Mouse (Mus musculus): Measurements from ENCODE around the gene Hist1h2ag.

Hist1h2ag gene

DNA sequence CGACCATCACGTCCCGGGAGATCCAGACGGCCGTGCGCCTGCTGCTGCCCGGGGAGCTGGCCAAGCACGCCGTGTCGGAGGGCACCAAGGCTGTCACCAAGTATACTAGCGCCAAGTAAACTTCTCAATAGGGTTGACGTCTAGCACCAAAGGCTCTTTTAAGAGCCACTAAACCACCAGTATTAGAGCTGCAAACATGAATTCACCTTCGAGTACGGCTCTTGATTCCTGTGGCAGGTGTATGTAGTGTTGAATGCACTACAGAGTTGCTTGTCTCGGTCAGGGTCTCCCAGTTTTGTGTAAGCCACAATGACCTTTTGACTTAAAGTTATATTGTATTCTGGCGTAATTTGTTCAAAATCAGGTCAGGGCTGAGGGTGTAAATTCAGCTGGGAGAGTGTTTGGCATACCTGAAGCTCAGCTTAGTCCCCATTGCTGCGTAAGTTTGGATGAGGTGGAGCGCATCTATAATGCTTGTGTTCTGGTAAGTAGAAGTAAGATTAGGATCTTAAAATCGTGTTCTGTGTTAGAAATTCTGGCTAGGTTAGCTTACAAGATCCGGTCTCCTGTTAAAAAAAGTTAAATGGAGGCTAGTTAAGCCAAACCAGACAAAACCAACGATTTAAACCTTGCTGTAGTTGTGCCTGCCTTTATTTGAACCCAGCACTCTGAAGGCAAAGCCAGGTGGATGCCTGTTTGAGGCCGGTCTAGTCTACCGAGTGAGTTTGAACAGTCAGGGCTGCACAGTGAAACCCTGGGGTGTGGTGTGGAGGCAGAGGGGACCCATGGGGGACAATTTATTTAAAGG lies 6.4 kb downstream of the Hist1h2ag start:
- peak in 1 of 2 experiments; percentile 28 for DNase-seq

DNA sequence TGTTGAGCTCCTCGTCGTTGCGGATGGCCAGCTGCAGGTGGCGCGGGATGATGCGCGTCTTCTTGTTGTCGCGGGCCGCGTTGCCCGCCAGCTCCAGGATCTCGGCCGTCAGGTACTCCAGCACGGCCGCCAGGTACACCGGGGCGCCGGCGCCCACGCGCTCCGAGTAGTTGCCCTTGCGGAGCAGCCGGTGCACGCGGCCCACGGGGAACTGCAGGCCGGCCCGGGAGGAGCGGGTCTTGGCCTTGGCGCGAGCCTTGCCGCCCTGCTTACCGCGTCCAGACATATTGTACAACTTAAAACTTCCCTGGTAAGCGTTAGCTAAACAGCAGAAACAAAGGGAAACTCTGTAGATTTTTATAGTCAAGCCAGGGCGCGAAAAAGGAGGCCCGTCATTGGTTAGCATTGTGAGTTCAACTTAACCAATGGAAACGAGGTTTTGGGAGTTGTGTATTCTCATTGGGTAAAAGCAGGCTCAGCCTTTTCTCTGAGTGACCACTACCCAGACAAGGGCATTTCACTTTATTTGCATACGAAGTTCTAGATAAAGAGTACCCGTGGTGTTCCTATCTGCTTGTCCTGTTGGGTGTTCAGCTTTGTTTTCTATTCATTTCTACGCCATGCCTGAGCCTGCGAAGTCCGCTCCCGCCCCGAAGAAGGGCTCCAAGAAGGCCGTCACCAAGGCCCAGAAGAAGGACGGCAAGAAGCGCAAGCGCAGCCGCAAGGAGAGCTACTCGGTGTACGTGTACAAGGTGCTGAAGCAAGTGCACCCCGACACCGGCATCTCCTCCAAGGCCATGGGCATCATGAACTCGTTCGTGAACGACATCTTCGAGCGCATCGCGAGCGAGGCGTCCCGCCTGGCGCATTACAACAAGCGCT lies 7.2 kb downstream of the Hist1h2ag start, which contains the start of the genes Hist1h2ah and Hist1h2bk:
Gene Hist1h2ah, minus strand, starts transcription at position 302 of the 882 bp plus-strand sequence.
Gene Hist1h2bk, plus strand, starts transcription at position 604 of the 882 bp plus-strand sequence.
- DNase-seq: peak; percentile 80 to 82

DNA sequence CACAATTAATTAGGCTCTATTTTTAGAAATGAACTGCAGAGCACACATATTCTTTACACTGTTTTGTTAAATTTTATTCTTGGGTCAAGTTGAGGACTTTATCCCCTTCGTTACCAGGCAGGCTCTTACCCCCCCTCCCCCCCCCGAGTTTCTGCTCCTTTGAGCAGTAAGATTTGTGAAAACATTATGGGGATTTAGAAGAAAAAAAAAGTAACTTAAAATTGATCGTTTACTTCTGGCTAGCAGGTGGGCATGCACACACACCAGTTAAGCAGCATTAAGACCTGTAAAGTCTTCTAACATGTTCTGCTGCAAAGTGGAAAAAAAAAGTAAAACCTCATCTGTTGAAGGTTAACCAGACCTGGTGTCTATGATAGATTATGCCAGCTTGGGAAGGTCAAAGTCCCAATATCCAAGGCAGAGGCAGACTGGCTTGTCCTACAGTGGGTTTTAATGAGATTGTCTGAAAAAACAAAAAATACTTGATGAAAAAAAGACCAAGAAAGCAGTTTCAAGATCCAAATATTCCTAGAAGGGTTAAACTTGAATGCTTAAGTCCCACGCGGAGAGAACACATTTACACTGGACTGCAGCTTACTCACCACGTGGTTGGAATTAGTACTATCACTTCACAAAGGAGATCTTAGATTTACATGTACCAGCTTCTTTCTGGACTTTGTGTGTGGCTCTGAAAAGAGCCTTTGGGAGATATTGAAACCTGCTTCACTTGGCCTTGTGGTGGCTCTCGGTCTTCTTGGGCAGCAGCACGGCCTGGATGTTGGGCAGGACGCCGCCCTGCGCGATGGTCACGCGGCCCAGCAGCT lies 8.1 kb downstream of the Hist1h2ag start:
- DNase-seq: peak in 1 of 2 experiments; percentile 24

DNA sequence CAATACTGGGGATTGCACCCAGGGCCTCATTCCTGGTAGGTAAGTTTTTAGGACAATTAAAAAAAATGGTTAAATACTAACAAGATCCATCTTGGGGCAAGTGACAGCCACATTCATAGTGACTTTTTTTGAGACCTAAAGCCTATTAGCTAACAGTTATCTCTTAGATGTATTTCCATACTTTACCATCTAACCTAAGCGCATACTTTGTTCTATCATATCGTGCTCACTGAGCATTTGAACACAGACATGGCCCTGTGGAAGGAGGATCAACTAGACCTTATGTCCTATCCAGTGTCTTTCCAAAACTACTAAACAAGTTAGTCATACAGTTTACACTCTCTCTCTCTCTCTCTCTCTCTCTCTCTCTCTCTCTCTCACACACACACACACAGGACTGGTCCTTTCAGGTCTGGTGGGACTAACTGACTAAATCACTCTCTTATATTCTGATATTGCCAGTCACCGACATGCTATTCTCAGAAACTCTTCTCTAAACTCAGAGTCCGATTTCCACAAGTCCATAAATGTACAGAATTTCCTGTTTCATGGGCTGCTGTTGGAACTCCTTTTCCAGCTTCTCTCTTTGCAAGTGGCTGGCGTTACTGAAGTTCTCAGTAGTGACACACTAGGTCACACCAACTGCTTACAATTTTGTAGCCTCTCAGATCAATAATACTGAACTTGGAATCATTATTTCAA lies 8.9 kb downstream of the Hist1h2ag start:
- DNase-seq: no peak

DNA sequence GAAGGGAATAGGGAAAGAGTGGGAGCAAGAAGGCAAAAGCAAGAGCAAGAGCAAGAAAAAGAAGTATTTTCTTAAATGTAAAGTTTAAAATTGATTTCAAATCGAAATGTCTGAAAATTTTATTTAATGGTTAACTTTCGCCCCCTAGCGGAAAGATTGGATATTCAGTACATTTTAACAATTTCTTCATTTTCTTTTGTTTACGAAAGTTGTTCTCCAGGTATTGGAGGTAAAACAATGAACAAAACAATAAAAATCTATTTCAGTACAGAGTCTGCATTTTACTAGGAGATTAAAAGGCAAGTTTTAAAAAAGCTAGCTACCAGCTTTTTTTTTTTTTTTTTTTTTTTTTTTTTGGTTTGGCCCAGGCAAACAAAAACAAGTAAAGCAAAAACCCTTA lies 12.3 kb downstream of the Hist1h2ag start:
- peak; percentile 37 to 51 for DNase-seq

DNA sequence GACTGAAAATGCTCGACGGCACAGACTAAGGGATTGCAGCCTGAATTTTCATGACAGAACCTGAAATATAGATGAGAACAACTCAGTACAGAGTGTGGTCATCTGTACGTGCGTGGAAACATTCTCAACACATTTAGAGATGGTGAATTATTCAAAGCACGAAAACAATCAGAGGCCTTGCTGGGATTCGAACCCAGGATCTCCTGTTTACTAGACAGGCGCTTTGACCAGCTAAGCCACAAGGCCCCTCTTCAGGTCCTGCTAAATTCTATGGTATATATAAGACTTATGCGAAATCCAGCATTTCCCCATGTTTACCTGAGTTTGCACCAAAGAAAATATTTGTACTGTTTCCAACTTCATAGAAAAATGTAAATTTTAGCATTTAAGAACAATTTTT lies 12.8 kb downstream of the Hist1h2ag start:
- DNase-seq: peak in 1 of 2 experiments; percentile 40

DNA sequence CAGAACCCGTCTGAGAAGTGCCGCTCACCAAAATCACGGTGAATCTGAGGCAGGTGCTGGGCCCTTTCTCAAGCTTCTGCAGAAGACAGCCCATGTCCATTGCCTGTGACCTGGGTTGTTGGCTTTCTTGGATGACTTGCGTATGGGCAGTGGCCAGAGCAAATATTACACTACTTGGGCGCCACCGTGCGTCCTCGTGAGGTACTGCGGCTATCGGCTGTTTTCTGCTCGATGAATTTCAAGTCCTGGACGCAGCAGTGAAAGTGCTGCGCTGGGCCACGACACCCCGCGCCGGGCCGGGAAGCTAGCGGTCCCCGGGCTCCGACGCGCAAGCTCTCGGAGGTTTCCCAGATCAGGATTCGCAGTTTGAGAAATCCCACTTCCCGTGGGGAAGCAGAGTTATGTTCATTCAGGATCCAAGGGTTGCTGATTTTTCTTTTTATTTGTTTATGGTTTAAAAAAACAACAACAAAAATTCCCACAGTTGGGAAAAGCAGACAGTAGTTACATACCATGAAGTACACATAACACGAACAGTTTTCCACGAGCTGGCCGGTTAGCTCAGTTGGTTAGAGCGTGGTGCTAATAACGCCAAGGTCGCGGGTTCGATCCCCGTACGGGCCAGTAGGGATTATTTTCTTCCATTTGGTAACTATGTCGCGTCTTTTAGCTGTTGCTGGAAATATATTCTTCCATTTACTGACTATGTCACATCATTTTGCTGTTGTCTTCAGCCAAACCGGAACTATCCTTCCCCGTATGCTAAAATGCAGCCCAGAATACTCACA lies 13.9 kb downstream of the Hist1h2ag start:
- peak; percentile 96 to 98 for DNase-seq

DNA sequence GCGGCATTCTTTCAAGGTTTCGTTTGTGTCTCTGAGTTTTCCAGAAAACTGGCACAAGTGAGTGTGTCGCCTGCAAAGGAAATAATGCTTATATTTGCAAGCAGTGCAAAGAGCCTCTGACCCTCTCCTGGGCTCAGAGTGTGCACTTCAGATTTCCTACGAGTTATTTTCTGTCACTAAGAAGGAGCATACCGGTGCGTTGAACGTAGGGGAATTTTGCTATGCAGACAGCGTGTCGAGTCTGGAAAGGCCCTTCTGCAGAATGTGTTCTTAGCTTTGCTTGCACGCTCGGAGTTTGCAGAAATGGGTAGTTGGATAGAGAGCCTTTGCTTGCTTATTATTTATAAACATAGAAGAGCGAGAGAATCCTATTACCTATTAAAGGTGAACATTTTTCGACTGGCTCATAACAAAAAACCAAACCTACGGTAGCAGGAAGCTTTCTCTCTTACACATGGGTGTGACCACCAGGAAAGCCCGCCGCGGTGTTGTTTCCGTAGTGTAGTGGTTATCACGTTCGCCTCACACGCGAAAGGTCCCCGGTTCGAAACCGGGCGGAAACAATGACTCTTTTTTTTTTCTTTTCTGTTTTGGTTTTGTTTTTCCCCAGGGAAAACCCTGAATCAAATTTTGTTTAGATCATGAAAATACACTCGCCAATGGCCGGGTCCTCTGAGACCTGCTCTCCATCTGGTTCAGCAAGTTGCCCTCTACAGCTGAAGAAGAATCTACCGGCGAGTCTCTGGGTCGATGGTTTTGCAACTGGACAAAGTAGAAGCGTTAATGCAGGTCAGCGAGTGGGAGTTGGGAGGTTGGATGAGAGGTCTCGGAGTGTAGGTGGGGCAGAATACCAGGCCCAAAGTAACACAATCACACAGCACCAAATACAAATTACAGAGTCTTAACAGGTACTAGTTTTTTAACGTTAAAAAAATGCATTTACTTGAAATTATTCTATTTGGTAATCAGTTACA lies 16.4 kb downstream of the Hist1h2ag start:
- peak; percentile 92 for DNase-seq

DNA sequence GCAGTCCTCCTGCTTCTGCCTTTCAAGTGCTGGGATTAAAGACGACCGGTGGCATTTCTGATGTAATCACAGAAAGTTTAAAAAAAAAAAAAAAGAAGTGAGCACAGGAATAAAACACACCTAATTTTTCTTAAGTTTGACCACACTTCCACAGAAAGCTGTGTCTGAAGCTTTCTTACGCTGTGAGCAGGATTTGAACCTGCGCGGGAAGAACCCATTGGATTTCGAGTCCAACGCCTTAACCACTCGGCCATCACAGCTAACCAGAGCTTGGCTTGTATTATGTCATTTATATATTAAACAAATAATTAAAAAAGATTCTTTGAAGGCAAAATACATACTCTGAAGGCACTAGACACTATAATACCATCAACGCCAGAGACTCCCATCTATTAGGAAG lies 20.5 kb downstream of the Hist1h2ag start:
- peak; percentile 84 to 86 for DNase-seq

DNA sequence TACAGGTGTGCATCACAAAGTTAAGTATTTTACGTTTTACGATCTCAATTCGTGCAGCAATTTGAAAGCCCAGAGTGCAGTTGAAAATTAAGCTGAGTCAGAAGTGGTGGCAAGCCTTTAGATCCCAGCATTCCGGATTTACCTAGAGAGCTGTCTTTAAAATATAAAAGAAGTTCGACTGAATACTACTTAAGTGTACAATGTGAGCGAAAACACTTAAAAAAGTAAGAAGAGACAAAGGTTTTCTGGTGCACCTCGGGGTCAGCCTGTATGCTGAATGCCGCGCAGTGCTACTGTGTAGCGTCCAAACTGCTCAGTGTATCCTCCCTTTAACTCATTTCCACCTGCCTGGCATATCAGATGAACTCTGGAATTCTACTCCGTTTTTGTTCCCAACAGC lies 21.2 kb downstream of the Hist1h2ag start:
- no peak for DNase-seq

DNA sequence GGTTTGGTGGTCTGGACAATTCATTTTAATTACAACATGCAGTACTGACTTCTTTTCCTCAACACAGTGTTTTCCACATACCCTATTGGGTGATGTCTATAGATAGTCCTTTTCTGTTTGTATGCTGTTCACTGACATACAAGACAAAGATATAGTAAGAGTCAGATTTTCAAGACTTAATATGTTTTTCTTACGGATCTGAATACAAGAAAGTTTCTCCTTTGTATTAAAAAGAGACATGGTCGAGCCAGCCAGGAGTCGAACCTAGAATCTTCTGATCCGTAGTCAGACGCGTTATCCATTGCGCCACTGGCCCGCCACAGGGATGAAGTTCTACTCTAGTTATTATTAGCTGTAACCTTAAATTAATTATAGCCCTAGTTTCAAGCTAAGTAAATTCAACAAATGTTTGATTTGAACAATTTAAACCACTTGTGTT lies 21.8 kb downstream of the Hist1h2ag start:
- peak; percentile 80 to 81 for DNase-seq

DNA sequence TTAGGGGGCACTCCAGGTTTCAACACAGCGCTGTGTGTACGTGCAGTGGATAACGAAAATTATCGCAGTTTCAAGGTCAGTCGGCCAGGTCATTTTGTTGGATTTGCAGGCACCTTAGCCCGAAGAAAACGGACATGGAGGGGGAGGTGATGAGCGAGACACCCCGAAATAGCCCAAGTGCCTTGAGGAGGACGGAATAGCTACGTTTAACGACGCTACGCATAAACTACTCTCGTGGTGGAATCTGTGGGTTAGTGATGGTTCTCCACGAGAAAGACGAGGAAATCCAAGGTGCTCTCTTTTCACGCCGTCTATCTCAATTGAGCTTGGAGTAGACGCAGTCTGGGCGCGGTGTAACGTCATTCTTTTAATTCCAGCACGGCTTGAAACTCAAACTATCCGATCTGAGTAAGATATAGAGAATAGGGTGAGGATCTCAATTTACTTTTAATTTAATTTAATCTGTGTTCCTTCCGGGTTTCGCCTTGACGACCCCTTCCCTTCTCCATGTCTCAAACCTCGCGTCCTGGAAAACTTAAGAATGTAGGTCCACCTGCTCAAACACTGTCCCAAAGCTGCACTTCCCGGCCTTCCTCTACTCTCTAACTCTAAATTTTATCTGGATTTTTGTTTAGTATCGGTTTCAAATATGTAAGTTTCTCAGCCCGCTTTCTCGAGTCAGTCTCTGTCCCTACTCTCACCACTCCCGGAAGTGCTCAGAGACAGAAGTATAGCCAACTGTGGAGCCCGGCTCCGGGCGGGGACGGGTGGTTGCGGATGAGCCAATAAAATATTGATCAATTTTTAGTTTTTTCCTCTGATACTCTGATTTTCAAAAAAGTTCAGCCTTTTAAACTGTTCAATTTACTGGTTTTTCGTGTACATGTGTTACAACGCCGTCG lies 22.6 kb downstream of the Hist1h2ag start:
- DNase-seq: peak; percentile 72 to 75

DNA sequence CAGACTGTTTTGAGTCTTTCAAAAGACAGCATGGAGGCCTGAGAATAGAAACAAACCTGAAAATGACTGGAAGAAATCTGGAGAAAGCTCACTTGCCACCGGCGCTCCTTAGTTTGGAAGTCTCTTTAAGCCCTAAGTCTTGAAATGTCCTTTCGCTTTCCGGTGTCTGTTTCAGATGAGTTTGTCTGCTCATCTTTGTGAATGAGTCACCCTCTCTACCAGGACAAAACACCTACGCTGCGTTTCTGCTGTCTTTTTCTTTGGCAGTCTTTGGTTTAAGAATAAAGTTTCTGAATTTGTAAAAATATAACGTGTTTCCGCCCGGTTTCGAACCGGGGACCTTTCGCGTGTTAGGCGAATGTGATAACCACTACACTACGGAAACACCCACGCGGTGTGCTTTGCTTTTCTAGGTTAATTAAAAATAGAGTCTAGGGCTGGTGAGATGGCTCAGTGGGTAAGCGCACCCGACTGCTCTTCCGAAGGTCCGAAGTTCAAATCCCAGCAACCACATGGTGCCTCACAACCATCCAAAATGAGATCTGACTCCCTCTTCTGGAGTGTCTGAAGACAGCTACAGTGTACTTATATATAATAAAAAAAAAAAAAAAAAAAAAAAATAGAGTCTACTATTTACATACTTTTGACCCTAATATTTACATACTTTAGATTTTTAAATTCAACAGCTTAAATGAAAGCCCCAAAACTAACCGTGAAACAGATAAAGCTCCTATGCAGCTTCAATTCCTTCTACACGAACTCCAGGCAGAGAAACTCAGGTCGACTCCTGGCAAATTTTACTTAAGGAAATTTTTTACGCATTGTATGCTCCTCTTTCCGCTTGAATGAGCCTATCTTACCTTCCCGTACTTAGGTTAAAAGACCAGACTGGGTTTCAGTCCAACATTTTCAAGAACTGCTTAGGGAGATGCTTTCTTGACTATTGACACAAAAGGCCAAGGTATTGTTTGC lies 27.0 kb downstream of the Hist1h2ag start:
- DNase-seq: peak; percentile 93 to 95

DNA sequence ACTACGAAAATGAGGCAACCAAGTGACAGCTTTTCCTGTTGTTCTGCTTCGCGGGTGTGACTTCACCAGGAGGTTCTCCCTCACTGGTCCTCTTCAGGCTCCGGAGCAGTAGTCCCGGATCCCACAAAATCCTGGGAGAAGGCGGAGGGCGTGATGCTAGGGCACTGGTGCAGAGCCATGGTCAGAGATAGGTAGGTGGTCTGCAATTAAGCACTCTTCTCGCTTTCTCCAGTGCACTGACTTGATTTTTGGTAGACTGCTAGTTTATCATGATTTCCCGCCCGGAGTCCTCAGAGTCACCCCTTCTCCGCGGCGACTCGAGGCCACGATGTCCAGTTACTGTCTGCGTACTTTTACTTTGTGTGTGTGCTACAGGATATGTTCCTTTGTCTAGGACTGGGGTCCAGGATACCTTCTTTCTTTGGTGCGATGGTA lies 28.3 kb downstream of the Hist1h2ag start:
- peak in 1 of 2 experiments; percentile 47 for DNase-seq

DNA sequence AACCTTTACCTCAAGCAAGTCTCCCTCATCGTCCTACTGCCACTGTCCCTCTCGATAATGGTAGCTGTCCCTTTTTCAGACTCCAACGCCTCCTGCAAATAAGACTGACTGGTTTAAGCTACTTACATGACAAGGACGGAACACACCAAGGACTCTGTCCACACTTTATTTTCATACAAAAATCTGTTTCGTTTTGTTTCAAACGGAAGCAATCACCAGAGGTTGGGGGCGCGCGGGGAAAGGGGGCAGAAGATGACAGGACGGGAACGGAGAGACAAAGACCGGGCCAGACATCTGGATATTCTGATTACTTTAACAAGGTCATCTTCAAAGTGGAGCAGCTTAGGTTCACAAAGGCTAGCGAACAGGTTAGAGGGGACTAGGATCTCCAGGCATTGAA lies 29.0 kb downstream of the Hist1h2ag start:
- peak; percentile 34 to 39 for DNase-seq

DNA sequence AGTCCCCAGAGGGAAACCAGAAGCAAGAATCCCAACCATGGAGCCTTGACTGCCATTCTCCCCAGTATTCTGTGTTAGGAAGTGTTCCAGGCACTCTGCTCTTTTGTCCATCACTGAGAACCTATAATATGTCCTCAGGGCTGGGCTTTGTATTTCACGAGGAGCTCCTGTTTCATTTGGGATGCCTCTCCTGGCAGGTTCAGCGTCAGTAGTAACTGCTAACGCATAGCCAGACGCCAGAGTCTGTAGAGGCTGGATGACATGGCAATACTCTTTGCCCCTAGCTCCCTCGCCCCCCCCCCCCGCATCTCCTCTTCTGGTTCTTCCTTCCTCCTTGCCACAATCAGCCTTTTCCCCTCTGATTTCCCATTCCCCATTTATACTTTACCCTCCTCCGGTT lies 33.1 kb downstream of the Hist1h2ag start, which contains the start of gene Prss16:
Gene Prss16, minus strand, starts transcription at position 101 of the 400 bp plus-strand sequence.
- DNase-seq: no peak

DNA sequence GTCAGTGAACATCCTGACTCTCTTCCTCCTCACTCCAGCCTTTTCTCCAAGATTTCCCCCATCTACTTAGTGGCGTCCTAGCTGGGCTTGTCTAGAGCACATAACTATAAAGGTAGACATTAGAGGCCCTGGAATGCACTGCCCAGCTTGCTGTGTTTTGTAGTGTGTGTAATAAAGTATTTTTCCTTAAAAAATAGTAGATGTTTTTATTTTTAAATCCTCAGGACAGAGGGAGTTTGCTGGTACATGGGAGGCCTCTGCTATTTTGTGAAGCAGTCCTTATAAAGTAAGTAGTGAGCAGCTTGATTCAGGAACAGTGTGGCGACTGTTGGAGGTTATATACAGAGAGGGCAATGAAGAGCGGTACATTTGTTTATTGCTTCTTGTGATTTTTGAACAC lies 34.0 kb downstream of the Hist1h2ag start:
- no peak for DNase-seq
